Mouse (Mus musculus) cerebellum, adult (tissue): ENCODE measurements around the gene Tsc22d2.

ENCODE experiments used
- ATAC-seq: cut with Nextera tagmentation; 2 replicates; pipeline ENCODE4 v1.9.2; 2017; ENCODE audit warnings: mild to moderate bottlenecking, moderate library complexity, mixed read lengths; ENCODE audit not compliant: insufficient number of reproducible peaks, low FRiP score, low TSS enrichment

Tsc22d2 gene

GRCm38 (mm10) chr3:58508020-58508750 lies 93.7 kb downstream of the Tsc22d2 start:
- no peak for ATAC-seq

GRCm38 (mm10) chr3:58511581-58511980 lies 97.1 kb downstream of the Tsc22d2 start:
- ATAC-seq = no peak

- no peak for ATAC-seq
Measured at GRCm38 (mm10) chr3:58512740-58513139, 98.2 kb downstream of the Tsc22d2 start.

GRCm38 (mm10) chr3:58513483-58513882 lies 99.0 kb downstream of the Tsc22d2 start:
- no peak for ATAC-seq

- no peak for ATAC-seq
Measured at GRCm38 (mm10) chr3:58515947-58516601, 101.6 kb downstream of the Tsc22d2 start.
